Mouse (Mus musculus): ENCODE measurements around the gene Cluh. TPM values are rescaled to one million over a fixed set of nuclear protein-coding genes. Genes with fewer than 3 reads are reported as not detected.

Cluh gene
- total RNA-seq (2022) = 10 to 100 TPM; 87.3 to 98.6 (median 92.7) TPM

- DNase-seq (ENCODE audit: low spot score in 2 of 2) = peak; percentile 97 to 98
Measured at GRCm38 (mm10) chr11:74649095-74649646, at the start of gene Cluh. Gene Cluh, plus strand, starts transcription at chr11:74649495.

- no peak for DNase-seq (ENCODE audit: low spot score in 2 of 2)
Measured at GRCm38 (mm10) chr11:74602286-74602685, 47.0 kb upstream of the Cluh start.

- DNase-seq (ENCODE audit: low spot score in 2 of 2) = no peak
Measured at GRCm38 (mm10) chr11:74610068-74610467, 39.2 kb upstream of the Cluh start.

- DNase-seq (ENCODE audit: low spot score in 2 of 2) = no peak
Measured at GRCm38 (mm10) chr11:74610545-74611176, 38.6 kb upstream of the Cluh start, which contains the start of gene Rap1gap2. Gene Rap1gap2, minus strand, starts transcription at chr11:74610915.

- no peak for DNase-seq (ENCODE audit: low spot score in 2 of 2)
Measured at GRCm38 (mm10) chr11:74611437-74611836, 37.9 kb upstream of the Cluh start.

- no peak for DNase-seq (ENCODE audit: low spot score in 2 of 2)
Measured at GRCm38 (mm10) chr11:74613428-74613827, 35.9 kb upstream of the Cluh start.

- DNase-seq (ENCODE audit: low spot score in 2 of 2) = no peak
Measured at GRCm38 (mm10) chr11:74615571-74615970, 33.7 kb upstream of the Cluh start.

- DNase-seq (ENCODE audit: low spot score in 2 of 2) = peak; percentile 21 to 47
Measured at GRCm38 (mm10) chr11:74619201-74619955, 29.9 kb upstream of the Cluh start, which contains the start of gene Ccdc92b. Gene Ccdc92b, plus strand, starts transcription at chr11:74619605.

GRCm38 (mm10) chr11:74619956-74620300 lies 29.4 kb upstream of the Cluh start:
- DNase-seq (ENCODE audit: low spot score in 2 of 2) = no peak

GRCm38 (mm10) chr11:74621974-74622669 lies 27.2 kb upstream of the Cluh start:
- no peak for DNase-seq (ENCODE audit: low spot score in 2 of 2)

GRCm38 (mm10) chr11:74623693-74624092 lies 25.6 kb upstream of the Cluh start:
- DNase-seq (ENCODE audit: low spot score in 2 of 2) = no peak

- no peak for DNase-seq (ENCODE audit: low spot score in 2 of 2)
Measured at GRCm38 (mm10) chr11:74625333-74625732, 24.0 kb upstream of the Cluh start.

GRCm38 (mm10) chr11:74627481-74627880 lies 21.8 kb upstream of the Cluh start:
- no peak for DNase-seq (ENCODE audit: low spot score in 2 of 2)

- no peak for DNase-seq (ENCODE audit: low spot score in 2 of 2)
Measured at GRCm38 (mm10) chr11:74631880-74632789, 17.2 kb upstream of the Cluh start.

GRCm38 (mm10) chr11:74634490-74635275 lies 14.6 kb upstream of the Cluh start:
- no peak for DNase-seq (ENCODE audit: low spot score in 2 of 2)

GRCm38 (mm10) chr11:74637486-74637885 lies 11.8 kb upstream of the Cluh start:
- DNase-seq (ENCODE audit: low spot score in 2 of 2) = no peak

- DNase-seq (ENCODE audit: low spot score in 2 of 2) = peak; percentile 71 to 77
Measured at GRCm38 (mm10) chr11:74637971-74638790, 11.1 kb upstream of the Cluh start.

GRCm38 (mm10) chr11:74638791-74639411 lies 10.4 kb upstream of the Cluh start:
- DNase-seq (ENCODE audit: low spot score in 2 of 2) = no peak

GRCm38 (mm10) chr11:74639628-74640027 lies 9.7 kb upstream of the Cluh start:
- no peak for DNase-seq (ENCODE audit: low spot score in 2 of 2)

Data from gastrocnemius, adult 8-10 months (tissue).